Mouse (Mus musculus) thymus, postnatal 14 days (tissue): Measurements from ENCODE around the gene Kat2a.

Experiments
- DNase-seq: peaks from one replicate; pipeline ENCODE4 v3.0.0; 2021

Gene Kat2a

DNA sequence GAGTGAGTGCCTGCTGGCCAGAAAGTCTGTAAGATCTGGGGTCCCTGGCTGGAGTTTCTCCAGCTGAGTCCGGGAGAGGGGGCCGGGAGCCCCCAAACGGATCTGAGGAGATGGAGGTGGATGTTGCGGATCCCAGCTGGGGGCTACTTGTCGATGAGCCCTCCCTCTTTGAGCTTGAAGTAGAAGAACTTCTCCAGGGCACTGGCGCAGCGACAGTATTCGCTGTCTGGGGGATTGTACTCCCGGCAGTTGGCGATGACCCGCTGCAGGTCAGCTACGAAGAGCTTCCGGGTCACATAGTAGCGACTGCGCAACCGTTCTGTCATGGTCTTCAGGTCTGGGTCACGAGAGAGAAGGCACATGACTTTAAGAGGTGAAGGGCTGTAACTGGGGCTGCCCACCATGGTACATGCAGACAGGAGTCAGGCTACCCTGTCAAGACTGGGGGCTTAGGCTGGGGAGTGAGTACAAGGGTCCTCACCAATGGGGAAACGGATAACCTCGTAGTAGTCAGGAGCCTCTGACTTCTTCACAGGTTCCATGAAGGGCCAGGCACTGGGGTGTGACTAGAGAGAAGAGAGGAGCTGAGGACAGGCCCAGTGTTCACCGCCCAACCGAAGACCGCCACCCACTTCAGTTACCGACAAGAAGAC is 7.0 kb downstream of the Kat2a start:
- no peak for DNase-seq

DNA sequence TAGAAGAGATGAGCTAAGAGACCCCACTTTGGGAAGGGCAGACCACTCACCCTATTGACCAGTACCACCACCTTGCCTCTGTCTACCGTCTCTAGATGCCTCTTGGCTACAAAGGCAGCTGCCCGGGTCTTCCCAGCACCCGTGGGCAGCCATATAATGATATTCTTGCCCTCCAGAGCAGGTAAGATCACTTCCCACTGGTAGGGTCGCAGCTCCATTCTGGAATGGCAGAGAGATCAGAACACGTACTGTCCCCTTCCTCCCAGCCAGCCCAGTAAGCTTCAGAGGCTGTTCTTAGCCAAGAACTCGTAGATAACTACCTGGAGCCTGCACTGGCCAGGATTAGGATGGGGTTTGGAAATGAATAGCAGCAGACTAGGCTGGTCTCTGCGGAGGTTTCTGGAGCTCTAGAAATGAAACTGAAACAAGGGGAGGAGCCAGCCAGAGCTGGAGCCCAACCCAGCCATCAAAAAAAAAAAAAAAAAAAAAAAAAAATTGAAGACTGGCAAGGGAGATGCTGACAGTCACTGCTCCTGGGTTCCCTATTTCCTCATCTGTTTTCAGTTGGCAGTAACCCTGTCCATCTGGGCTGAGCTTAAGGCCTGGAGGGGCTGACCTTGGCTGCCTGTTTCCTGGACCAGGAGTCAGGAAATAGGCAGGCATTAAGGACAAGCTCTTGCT is 8.3 kb downstream of the Kat2a start, which contains the start of gene Dhx58:
Gene Dhx58, minus strand, starts transcription at position 421 of the 681 bp plus-strand sequence.
- no peak for DNase-seq

- no peak for DNase-seq
These were observed 8.9 kb downstream of the Kat2a start for GRCm38 (mm10) chr11:100703366-100703765.

GRCm38 (mm10) chr11:100702906-100703305 is 9.4 kb downstream of the Kat2a start:
- DNase-seq: no peak

DNA sequence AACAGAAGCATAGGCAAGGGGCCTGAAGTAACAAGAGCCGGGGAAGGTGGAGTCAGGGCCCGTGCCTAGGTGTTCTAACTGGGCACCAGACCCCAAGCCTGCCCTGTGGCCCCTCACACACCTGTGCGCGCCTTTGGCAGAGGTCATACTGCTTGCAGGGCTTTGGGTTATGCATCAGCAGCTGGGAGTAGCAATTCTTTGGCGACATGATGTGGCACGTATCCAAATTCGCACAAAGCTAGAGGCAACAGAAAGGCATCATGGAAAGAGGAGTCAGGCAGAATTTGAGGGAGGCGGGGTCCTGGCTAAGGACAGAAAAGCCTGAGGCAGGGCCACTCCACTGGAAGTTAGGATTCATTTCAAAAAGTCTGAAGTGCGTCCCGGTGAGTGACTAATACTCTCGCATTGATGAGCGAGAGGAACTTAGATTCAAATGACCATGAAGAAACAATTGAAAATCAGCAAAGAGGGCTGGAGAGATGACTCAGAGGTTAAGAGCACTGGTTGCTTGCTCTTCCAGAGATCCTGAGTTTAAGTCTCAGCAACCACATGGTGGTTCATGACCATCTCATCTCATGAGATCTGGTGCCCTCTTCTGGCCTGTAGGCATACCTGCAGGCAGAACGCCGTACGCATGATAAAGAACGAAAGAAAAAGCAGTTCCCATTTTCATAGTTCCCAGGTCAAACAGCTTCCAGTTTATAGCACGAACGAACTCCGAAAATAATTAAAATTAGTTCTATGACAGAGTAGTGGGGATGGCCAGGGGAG is 10.0 kb downstream of the Kat2a start:
- DNase-seq: peak; percentile 72

DNA sequence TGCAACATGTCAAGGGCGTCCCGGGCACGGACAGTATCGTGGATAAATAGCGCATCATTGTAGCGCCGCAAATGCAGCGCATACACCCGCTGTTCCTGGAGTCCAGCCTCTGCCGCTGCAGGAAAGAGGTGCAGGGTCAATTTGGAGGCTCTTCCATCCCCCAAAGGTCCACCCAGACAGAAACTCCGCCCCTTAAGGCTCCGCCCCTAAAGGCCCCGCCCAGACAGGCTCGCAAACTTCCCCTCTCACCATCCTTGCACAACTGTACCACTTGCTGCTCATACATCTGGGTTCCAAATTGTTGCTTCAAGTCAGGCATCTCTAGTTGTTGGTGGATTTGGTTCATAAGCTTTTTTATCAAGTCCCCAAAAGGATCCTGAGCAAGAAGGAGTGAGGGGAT is 11.0 kb downstream of the Kat2a start:
- DNase-seq: peak; percentile 66

DNA sequence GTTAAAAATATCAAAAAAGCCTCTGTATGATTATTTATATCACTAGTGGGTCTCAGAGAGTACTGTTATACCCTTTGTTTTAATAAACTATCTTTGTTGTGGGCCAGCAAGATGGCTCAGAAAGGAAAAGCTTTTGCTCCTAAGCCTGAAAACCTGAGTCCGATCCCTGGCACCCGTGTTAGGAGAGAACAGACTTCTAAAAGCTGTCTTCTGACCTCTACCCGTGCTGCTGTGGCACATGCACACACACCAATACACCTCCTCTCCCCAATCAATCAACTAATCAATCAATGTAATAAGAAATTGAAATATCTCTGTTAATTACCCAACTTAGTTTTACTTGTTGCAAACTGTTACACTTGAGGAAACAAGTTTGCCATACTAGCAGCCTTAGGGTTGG is 11.6 kb downstream of the Kat2a start:
- DNase-seq: no peak

GRCm38 (mm10) chr11:100697921-100698320 is 14.3 kb downstream of the Kat2a start:
- DNase-seq: no peak

DNA sequence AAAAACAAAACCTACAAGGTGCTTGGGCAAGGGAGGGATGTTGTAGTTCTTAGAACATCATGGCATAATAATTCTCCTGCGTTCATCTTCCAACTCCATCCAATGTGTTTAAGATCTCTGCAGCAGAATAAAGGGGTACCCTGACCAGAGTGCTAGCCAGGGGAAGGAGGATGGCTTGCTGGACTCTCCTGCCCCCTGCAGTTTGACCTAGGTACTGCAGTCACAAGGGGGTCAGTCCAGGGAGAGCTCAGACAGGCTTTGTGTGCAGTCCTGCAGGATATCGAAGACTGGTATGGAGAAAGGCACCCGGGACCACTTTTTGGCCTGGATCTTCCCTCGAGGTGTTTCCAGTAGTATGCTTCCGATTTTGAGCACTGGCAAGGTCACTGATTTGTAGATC is 17.3 kb downstream of the Kat2a start:
- DNase-seq: peak; percentile 81

GRCm38 (mm10) chr11:100693154-100693553 is 19.1 kb downstream of the Kat2a start:
- no peak for DNase-seq

GRCm38 (mm10) chr11:100692164-100692616 is 20.1 kb downstream of the Kat2a start, which contains the start of gene Zfp385c:
Gene Zfp385c (minus strand): TSS chr11:100692455.
- DNase-seq: peak; percentile 61

GRCm38 (mm10) chr11:100690389-100690788 is 21.9 kb downstream of the Kat2a start:
- no peak for DNase-seq

GRCm38 (mm10) chr11:100688443-100688842 is 23.8 kb downstream of the Kat2a start:
- no peak for DNase-seq

DNA sequence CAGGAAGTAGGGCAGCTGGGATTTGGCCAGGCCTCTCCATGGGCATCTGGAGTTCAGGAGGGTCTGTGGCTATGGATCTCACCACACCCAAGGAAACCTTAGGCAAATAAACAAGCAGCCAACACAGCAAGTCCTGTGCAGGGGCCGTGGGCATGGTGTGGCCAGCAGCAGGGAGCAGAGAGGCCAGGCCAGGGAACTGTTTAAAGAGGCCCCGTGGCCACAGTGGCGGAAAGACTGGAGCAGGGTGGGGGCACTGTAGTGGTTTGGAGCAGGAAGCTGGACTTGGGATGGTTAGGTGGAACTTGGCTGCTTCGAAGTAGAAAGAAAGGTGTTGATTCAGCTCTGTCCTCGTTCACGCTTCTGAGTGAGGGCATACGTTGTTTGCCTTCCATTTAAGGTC is 25.0 kb downstream of the Kat2a start:
- no peak for DNase-seq

- DNase-seq: no peak
These were observed 26.9 kb downstream of the Kat2a start for GRCm38 (mm10) chr11:100685371-100685770.

DNA sequence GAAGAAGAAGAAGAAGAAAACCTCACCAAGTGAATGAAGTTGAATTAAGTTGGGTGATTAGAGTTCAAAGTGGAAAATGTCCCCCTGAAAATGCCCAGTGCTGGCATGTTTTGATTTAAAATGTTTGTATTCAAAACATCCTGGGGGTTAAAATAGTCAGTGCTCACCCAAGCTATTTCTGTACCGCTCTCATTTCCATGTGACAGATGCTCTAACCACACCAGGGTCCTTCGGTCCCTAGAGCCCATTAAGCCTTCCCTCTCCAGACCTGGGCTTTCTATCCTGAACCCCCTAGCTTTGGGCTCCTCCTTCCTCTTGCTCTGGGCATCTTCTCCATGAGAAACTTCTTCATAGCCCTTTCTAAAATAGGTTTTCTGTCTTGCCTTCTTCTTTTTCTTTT is 28.2 kb downstream of the Kat2a start:
- DNase-seq: no peak

DNA sequence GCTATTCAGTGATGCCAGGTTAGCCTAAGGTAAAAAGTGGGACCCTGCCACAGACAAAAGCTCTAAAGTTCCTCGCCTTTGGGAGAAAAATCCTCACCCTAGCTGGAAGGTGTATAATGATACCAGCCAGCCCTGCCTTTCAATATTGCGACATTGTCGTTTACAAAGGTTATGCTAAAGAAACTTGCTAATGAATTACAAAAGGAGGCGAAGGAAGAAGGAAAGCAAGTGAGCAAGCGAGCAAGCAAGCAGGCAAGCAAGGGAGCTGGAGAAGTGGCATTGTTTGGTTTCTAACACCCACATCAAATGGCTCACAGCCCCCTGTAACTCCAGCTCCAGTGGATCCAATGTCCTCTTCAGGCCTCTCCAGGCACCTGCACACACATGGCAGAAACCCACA is 29.7 kb downstream of the Kat2a start:
- no peak for DNase-seq

DNA sequence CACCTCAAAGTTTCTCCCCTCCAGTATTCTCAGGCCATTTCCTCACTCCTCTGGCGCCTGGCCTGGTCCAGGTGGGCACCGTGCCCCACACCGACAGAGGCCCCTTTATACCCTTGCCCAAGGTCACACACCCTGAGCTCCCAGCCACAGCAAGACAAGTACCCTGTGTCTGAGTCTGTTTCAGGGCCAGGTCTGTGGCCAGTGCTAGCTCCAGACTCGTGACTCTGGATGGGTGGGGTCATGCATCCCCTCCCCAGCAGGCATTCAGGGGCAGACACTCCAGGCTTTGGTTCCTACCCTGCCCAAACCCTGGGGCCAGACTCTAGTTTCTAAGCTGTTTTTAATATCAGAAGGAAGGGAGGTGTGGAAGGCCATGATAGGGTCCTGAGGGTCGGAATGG is 30.4 kb downstream of the Kat2a start:
- no peak for DNase-seq

GRCm38 (mm10) chr11:100677810-100678209 is 34.5 kb downstream of the Kat2a start:
- no peak for DNase-seq

- no peak for DNase-seq
These were observed 39.1 kb downstream of the Kat2a start for GRCm38 (mm10) chr11:100673169-100673568.

GRCm38 (mm10) chr11:100671956-100672355 is 40.3 kb downstream of the Kat2a start:
- DNase-seq: no peak

DNA sequence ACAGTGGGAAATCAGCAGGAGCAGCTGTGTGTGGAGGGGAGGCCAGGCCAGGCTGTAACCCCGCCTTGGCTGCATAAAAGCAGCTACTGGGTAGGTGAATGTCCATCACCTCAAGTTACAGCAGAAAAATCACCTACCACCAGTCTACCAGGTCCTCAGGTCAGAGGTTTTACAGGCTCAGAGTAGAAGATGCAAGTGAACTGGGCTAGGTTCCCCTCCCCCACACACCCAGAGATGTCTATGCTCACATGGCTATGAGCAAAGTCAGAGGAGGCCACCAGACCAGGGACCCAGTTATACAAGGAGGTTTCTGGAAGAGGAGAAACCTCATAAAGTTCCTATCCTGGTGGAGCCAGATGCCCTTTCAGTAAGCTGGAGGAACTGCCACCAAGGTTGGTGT is 41.2 kb downstream of the Kat2a start:
- DNase-seq: no peak

GRCm38 (mm10) chr11:100659806-100660205 is 52.5 kb downstream of the Kat2a start:
- DNase-seq: no peak

DNA sequence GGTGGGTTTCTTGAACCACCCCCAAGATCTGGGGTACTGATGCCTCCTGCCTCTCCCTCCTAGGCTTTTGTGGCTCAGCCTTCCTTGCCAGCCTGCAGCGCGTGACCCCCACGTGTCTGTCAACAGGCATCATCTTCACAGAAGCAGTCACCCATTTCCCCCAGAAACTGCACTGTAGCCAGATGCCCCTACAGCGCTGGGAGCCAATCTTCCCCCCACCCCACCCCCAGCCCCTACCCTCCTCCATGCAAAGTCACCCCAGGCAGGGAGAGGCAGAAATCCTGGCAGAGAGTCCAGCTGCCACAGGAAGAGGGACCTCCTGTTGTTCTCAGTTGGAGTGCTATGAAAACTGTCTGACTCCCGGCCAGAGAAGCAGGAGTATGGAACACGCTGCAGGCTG is 55.8 kb downstream of the Kat2a start:
- no peak for DNase-seq
